Mouse (Mus musculus) spleen, adult 2 months (tissue): Measurements from ENCODE around the gene Sdf2l1. TPM values are rescaled to one million over a fixed set of nuclear protein-coding genes. Genes with fewer than 3 reads are reported as not detected.

Experiments
- DNase-seq, 2 experiments: peaks; one replicate each; pipeline versions ENCODE4 v3.0.0 to v3.0.0-alpha.2; 2012 to 2021; ENCODE audit warnings: low spot score in 2 of 2, low read depth in 1 of 2
- H3K27ac ChIP-seq: fragments of 200-500 bp; 2 replicates; pipeline ENCODE4 v1.5.1; 2012; ENCODE audit warnings: low read length, inconsistent platforms; ENCODE audit not compliant: insufficient read depth
- H3K27me3 ChIP-seq: fragments of 200-500 bp; 2 replicates; pipeline ENCODE4 v1.6.1; 2012; ENCODE audit warnings: mild to moderate bottlenecking, moderate library complexity, low read length, inconsistent platforms; ENCODE audit not compliant: control insufficient read depth, insufficient read depth
- H3K36me3 ChIP-seq: fragments of 200-500 bp; 2 replicates; pipeline ENCODE4 v1.6.1; 2012; ENCODE audit warnings: mild to moderate bottlenecking, low read length, inconsistent platforms; ENCODE audit not compliant: control insufficient read depth, insufficient read depth
- H3K4me1 ChIP-seq: fragments of 200-500 bp; 2 replicates; pipeline ENCODE4 v1.6.1; 2011; ENCODE audit warnings: inconsistent platforms; ENCODE audit not compliant: control insufficient read depth, insufficient read depth, insufficient read length
- H3K4me3 ChIP-seq: fragments of 200-500 bp; 2 replicates; pipeline ENCODE4 v1.5.1; 2011; ENCODE audit warnings: mild to moderate bottlenecking, inconsistent platforms; ENCODE audit not compliant: insufficient read depth, insufficient read length; ENCODE audit errors: extremely low read depth
- CTCF ChIP-seq: fragments of 200-500 bp; IDR thresholded peaks from 2 replicates; pipeline ENCODE4 v1.5.1; 2011; ENCODE audit warnings: mild to moderate bottlenecking, inconsistent platforms; ENCODE audit not compliant: insufficient read depth, insufficient read length, insufficient replicate concordance; ENCODE audit errors: extremely low read depth
- POLR2A ChIP-seq: fragments of 200-500 bp; IDR thresholded peaks from 2 replicates; pipeline ENCODE4 v1.6.1; 2011; ENCODE audit warnings: low read depth, low read length, inconsistent platforms
- WGBS: fragments of 180-500 bp; shearing (Covaris S2); methylation state at CpG from one replicate; pipeline ENCODE4 v1.1.7; 2018; 5-methylcytosine and 5-hydroxymethylcytosine counted together
- polyA plus RNA-seq: library from polyadenylated mRNA; depleted of rRNA; stranded (reverse); fragments of >200 nt; gene quantifications from 2 replicates; pipeline ENCODE4 v1.2.3, GENCODE M21; 2012

Gene Sdf2l1
- polyA plus RNA-seq, 1 experiment, result 71.8 TPM

DNA sequence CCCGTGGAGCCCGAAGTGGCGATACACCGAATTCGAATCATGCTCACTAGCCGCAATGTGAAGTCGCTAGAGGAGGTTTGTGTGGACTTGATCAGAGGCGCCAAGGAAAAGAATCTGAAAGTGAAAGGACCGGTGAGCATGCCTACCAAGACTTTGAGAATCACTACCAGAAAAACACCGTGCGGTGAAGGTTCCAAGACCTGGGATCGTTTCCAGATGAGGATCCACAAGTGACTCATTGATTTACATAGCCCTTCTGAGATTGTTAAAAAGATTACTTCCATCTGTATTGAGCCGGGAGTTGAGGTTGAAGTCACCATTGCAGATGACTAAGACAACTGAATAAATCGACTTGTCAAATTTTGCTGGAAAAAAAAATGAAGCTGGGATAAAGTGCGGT lies 5.2 kb upstream of the Sdf2l1 start:
- no peak overlapping the region for H3K27ac ChIP-seq
- H3K36me3 ChIP-seq, result no peaks in the 10 kb centered on the region
- no peak for TF ChIP-seq CTCF
- TF ChIP-seq POLR2A, result no peak
- WGBS, result 84% methylated on average over 15 of the region's 15 CpGs
- no peaks in the 10 kb centered on the region for H3K4me1 ChIP-seq
- DNase-seq, result no peak
- no peak overlapping the region for H3K4me3 ChIP-seq
- H3K27me3 ChIP-seq, result no peaks in the 10 kb centered on the region

DNA sequence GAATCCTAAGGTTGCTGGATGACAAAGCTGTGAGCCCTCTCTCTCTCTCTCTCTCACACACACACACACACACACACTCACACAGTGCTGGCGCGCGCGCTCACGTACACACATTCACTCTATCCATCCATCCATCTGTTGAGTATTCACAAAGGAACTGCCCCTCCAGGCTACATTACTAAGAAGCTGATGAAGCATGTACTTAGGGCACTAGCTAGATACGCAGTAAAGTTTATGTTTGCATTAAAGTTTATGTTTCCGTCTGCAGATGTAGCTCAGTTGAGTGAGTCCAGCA lies 670 bp upstream of the Sdf2l1 start:
- Histone ChIP-seq H3K4me1 (peaks cover 6% of the 10 kb centered on the region), H3K27ac (no peak overlapping the region), H3K4me3 (no peak overlapping the region), H3K27me3 (no peaks in the 10 kb centered on the region), H3K36me3 (no peaks in the 10 kb centered on the region)
- no peak for DNase-seq
- no peak for TF ChIP-seq POLR2A
- WGBS, result 82% methylated on average over 7 of the region's 7 CpGs

GRCm38 (mm10) chr16:17131191-17132088 lies 743 bp downstream of the Sdf2l1 start:
- peaks cover 6% of the 10 kb centered on the region for H3K4me1 ChIP-seq
- 4% methylated on average over 43 of the region's 43 CpGs for WGBS
- peak overlapping the region; percentile 28; the same call in 1 of the 2 replicates for H3K27ac ChIP-seq

DNA sequence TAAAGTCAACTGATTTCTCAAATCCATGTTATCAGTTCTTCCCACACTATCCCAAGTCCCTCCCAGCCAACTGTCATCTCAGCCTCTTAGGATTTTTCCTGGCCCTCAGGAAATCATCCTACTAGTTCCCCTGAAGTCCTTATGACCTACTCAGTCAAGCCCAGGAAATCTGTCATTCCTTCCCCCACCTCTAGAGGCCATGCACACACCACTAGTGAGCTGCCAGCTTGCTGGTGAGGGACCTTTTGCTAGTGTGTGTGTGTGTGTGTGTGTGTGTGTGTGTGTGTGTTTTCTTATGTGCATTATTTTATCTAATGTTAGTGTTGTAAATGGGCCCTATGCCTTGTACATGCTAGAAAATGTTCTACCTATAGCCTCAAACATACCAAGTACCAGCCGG lies 4.9 kb downstream of the Sdf2l1 start:
- Histone ChIP-seq H3K4me3 (no peak overlapping the region), H3K36me3 (no peaks in the 10 kb centered on the region), H3K27me3 (no peaks in the 10 kb centered on the region), H3K27ac (no peak overlapping the region), H3K4me1 (peaks cover 6% of the 10 kb centered on the region)
- TF ChIP-seq CTCF (peak; percentile 75; the same call in 1 of the 2 replicates), POLR2A (no peak)
- 92% methylated on average over 1 of the region's 1 CpGs for WGBS
- peak in 1 of 2 experiments; percentile 59 for DNase-seq

More at GRCm38 (mm10) chr16:17131191-17132088, 743 bp downstream of the Sdf2l1 start:
- TF ChIP-seq POLR2A (no peak), CTCF (no peak)
- H3K36me3 ChIP-seq, result no peaks in the 10 kb centered on the region
- H3K27me3 ChIP-seq, result no peaks in the 10 kb centered on the region
- peak overlapping the region; percentile 94 for H3K4me3 ChIP-seq
- DNase-seq, result peak in 1 of 2 experiments; percentile 13

- peak within 1 kb of the TSS; percentile 64 for H3K4me3 ChIP-seq
- no peaks in the 10 kb centered on the region for H3K36me3 ChIP-seq
- no peak within 1 kb of the TSS for H3K27ac ChIP-seq
- DNase-seq, result peak; percentile 51 to 68
- no peaks in the 10 kb centered on the region for H3K27me3 ChIP-seq
- H3K4me1 ChIP-seq, result no peaks in the 10 kb centered on the region; the same call in 1 of the 2 replicates
- 2% methylated on average over 25 of the region's 25 CpGs for WGBS
- no peak for TF ChIP-seq POLR2A
- TF ChIP-seq CTCF, result no peak
Observed at GRCm38 (mm10) chr16:17124871-17125520, 7.2 kb downstream of the Sdf2l1 start, which contains the start of gene 2610318N02Rik. Gene 2610318N02Rik (minus strand): TSS chr16:17125167.

DNA sequence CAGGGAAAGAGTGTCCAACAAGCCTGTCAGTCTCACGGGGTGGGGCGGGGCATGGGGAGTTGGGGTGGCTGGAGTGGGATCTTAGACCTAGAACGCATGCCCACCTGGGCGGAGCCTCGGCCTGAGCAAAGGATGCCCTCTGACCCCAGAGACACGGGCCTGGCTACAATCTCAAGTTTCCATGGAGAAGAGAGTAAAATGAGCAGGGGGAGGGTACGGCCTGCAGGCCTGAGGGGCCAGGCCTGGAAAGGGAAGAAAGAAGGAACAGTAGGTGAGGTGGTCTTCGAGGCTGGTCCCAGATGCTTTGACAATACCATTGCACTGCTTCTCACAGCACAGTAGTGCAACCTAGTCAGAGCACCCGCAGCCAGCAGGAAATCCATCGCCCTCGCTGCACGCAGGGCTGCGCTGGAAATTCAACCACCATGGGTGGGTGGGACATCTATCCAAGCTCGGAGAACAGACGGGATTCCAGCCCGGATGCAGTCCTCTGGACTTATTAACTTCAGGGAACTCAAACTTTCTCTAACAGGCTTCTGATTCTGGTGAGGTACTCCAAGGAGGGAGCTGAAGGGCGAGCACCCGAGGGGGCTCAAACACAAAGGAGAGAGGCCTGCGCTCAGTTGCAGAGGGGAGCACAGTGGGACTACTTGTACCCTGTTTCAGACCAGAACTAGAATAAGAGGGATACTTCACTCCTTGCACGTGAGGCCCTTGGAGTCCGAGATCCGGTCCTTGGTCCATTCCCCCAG lies 7.9 kb downstream of the Sdf2l1 start:
- H3K36me3 ChIP-seq, result no peaks in the 10 kb centered on the region
- TF ChIP-seq POLR2A (no peak), CTCF (no peak)
- 23% methylated on average over 22 of the region's 22 CpGs for WGBS
- H3K4me1 ChIP-seq, result no peaks in the 10 kb centered on the region; the same call in 1 of the 2 replicates
- DNase-seq, result no peak
- H3K4me3 ChIP-seq, result peak overlapping the region; percentile 64
- no peak overlapping the region for H3K27ac ChIP-seq
- no peaks in the 10 kb centered on the region for H3K27me3 ChIP-seq

- no peak overlapping the region for H3K27ac ChIP-seq
- TF ChIP-seq CTCF (no peak), POLR2A (no peak)
- no peak overlapping the region for H3K4me3 ChIP-seq
- no peaks in the 10 kb centered on the region for H3K27me3 ChIP-seq
- H3K36me3 ChIP-seq, result no peaks in the 10 kb centered on the region
- WGBS, result 92% methylated on average over 14 of the region's 14 CpGs
- DNase-seq, result no peak
- H3K4me1 ChIP-seq, result no peaks in the 10 kb centered on the region; the same call in 1 of the 2 replicates
Observed at GRCm38 (mm10) chr16:17121569-17121968, 10.6 kb downstream of the Sdf2l1 start.
